Mouse (Mus musculus): ENCODE data around the gene 3110021N24Rik.

Gene 3110021N24Rik

DNA sequence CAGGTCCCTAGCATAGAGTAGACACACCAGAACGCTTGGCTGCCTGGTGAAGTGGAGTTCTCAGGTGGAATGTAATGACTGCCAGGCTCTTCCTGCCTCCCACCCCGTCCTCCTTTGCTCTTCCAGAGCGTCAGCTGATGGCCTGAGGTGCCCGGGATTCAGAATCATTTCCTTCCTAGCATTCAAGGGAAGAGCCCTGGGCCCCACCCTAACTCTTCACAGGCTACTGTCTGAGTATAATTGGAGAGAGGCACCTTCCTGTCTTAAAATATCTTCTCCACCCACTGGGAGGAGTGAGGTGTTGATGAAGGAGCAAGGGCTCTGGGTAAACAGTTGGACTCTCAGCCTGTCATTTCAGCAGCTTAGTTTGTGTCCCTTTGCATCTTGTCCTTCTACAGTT is 77.3 kb downstream of the 3110021N24Rik start:
- no peak for DNase-seq (ENCODE audit: low read depth, low spot score)

DNA sequence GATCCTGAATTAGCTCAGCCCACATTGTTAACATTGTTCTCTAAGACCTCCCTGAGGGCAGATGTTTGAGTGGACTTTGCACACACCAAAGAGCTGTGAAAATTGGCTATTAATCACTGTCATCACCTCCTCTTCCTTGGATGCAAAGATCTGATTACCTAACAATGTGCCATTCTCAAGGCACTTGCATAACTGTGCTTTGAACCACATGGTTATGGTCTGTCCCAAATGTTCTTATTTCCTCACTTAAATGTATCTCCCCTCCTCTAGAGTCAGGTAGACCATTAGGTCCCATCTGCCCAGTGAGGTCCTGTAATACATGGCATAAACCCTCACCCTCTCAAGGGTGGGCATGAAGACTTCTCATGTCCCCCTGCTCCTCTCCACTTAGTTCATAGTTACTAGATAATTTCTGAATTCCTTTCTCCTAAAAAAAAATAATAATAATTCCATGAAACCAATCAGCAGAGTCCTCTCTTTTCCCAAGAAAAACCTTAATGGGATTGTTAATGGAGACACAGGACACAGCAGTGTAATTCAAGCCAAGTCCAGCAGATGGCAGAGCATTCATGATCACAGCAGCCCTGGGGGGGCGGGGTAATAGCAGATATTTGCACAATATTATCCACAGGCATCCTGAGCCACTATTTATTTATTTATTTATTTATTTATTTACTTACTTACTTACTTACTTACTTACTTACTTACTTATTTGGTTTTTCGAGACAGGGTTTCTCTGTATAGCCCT is 78.8 kb downstream of the 3110021N24Rik start:
- peak; percentile 49 for DNase-seq (ENCODE audit: low read depth, low spot score)

DNA sequence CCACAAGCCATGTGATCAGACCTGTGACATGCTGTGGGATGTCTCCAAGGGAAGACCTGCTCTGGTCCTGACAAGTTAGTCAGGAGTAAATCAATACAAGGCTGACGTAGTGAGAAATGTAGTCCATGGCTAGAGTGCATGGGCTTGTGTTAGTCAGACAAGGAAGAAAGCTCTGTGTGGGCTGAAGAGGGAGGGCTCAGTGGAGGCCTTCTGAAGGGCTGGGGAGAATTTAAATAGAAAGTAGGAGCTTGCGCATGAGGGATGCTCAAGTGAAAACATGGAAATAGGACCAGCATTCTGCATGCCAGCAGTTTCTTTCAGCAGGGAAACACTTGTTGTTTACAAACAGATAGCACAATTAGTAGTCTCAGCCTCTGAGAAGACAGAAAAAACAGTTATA is 84.1 kb downstream of the 3110021N24Rik start:
- DNase-seq (ENCODE audit: low read depth, low spot score): no peak

DNA sequence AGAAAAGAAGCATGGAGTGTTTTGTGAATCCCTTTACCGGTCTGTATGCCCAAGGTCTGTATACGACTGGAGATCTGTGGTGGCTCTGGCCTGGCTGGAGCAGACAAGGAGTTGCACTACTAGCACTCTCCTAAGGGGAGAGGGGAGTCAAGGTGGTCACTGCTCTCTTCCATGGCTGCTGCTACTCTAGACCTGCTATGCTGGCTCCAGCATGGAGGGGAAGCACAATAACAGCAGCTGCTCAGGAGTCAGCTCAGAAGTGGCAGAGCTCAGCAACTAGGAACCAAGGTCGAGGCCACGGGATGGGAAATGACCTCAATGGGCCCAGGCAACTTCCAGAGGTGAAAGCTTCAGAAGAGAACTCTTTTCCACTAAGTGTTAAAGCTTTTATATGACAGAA is 91.7 kb downstream of the 3110021N24Rik start:
- DNase-seq (ENCODE audit: low read depth, low spot score): no peak

DNA sequence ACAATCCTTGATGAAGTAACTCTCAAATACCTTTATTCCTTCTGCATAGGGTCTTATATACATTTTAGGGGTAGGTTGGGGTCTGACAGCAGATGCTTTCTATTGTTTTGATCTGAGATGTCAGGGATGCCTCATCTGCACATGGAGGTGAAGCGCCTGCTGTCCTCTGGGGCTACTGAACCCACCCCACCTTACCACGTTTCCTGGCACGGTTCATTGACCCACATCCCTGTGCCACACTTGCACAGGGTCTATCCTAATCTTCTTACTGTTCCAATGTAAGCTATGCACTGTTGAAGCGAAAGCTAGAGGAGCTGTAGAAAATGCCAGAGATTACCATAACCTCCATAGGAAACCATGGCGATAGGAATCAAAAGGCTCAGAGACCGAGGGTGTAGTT is 92.1 kb downstream of the 3110021N24Rik start:
- DNase-seq (ENCODE audit: low read depth, low spot score): no peak

DNA sequence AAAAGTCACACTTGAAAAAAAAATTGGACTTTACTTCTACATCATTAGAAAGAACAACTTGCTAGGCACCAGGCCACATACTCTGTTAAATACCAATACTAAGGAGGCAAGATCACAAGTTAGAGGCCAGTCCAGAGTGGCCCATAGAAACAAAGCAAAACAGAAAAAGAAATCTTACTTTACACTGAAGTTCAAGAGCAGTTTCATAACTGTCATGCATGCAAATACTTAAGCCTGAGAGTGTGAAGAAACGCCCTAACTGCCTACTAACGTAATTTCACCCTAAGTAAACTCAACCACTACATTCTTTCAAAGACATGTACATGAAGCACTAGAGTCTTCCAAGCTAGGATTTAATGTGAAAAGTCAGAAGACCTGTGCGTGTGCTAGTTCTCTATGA is 106.2 kb downstream of the 3110021N24Rik start:
- no peak for DNase-seq (ENCODE audit: low read depth, low spot score)

DNA sequence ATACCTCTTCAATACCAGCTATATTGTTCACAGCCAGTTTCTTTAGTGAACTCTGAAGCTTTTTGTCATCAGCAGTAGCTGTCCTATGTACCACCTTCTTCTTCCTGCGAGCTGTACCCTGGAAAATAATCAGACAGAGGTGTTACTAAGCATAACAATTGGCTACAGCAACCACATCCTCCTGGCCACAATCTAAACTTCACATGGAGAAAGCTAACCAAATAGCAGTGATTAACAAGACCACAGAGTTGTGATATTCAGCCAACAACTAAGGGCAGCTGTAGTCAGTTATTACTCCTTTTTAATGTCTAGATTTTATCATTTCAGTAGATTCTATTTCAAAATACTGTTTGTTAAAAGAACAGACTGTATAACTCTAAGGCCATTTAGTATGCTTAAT is 106.6 kb downstream of the 3110021N24Rik start:
- no peak for DNase-seq (ENCODE audit: low read depth, low spot score)

DNA sequence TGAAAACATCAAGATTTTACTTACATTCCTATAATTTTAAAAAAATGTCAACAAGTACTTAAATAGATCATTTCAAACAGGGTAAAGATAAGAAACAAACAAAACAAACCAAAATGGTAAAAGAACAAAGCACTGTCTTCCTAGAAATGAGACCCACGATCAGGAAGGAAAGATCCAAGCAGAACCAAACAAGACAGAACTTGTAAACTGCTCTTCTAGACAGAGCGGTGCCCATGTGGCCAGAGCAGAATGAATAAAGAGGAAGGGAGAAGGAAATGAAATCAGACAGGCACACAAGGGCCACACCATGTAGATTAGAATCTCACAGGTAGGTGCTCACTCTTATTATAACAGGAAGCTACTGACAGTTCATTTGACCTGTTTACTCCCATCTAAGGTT is 107.2 kb downstream of the 3110021N24Rik start:
- DNase-seq (ENCODE audit: low read depth, low spot score): no peak

DNA sequence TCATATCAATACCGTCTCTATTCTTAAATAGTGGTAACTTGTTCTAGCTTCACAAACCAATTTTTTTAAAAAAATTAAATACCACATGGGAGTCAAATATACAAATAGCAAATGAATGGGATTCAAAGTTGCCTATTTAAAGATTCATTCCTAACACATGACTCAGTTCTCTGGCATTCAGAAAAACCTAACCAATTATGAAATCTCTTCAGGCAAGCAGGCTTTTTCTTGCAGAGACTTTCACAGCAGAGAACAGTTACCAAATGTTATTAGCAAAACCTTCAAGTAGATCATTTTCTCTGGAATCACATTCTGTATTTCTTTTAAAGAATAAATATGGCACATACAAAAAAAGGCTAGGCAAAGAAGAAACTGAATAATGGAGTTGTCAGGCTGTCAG is 111.2 kb downstream of the 3110021N24Rik start:
- no peak for DNase-seq (ENCODE audit: low read depth, low spot score)
